Mouse (Mus musculus) liver, embryonic 14.5 days (tissue): ENCODE data around the gene Fndc7. TPM values are rescaled to one million over a fixed set of nuclear protein-coding genes. Genes with fewer than 3 reads are reported as not detected.

Experiments used
- ATAC-seq: fragments of 200-750 bp; cut with Nextera tagmentation; 2 replicates; pipeline ENCODE4 v1.8.0; 2017; ENCODE audit warnings: moderate number of reproducible peaks, mild to moderate bottlenecking, moderate library complexity; ENCODE audit not compliant: insufficient read depth
- DNase-seq, 3 experiments: peaks; one replicate each; pipeline ENCODE4 v3.0.0-alpha.2; 2012 to 2013; ENCODE audit warnings: low read depth in 3 of 3, low spot score in 3 of 3
- H3K27ac ChIP-seq: fragments of 300-500 bp; sonication (generic); 2 replicates; pipeline ENCODE4 v1.5.1; 2014; ENCODE audit warnings: moderate library complexity, mild to moderate bottlenecking, control low read depth, inconsistent platforms
- H3K27me3 ChIP-seq: fragments of 300-500 bp; sonication (generic); 2 replicates; pipeline ENCODE4 v1.6.1; 2014; ENCODE audit warnings: mild to moderate bottlenecking, low read length, moderate library complexity; ENCODE audit not compliant: control insufficient read depth, insufficient read depth
- H3K36me3 ChIP-seq: fragments of 300-500 bp; sonication (generic); replicated peaks from 2 replicates; pipeline ENCODE4 v1.6.1; 2014; ENCODE audit warnings: low read depth; ENCODE audit not compliant: control insufficient read depth, insufficient read depth
- H3K4me1 ChIP-seq, 2 experiments: fragments of 200-500 bp in 1 of 2; fragments of 300-500 bp in 1 of 2; sonication (generic) in 1 of 2; replicated peaks; 2 replicates each; pipeline ENCODE4 v1.6.1; 2012 to 2014; ENCODE audit warnings: antibody characterized with exemption in 1 of 2, inconsistent platforms in 1 of 2, low read length in 1 of 2; ENCODE audit not compliant: control insufficient read depth in 2 of 2, insufficient read depth in 2 of 2
- H3K4me2 ChIP-seq: fragments of 300-500 bp; sonication (generic); 2 replicates; pipeline ENCODE4 v1.6.1; 2014; ENCODE audit warnings: low read depth, mild to moderate bottlenecking, control low read depth, moderate library complexity
- H3K4me3 ChIP-seq, 2 experiments: fragments of 200-500 bp in 1 of 2; fragments of 300-500 bp in 1 of 2; sonication (generic) in 1 of 2; 2 replicates each; pipeline ENCODE4 v1.5.1; 2012 to 2014; ENCODE audit warnings: low read depth in 2 of 2, low read length in 2 of 2, mild to moderate bottlenecking in 2 of 2, control low read depth in 1 of 2, inconsistent platforms in 1 of 2, moderate library complexity in 1 of 2; ENCODE audit not compliant: insufficient read depth in 1 of 2
- H3K9ac ChIP-seq: fragments of 300-500 bp; sonication (generic); replicated peaks from 2 replicates; pipeline ENCODE4 v1.6.1; 2014; ENCODE audit warnings: mild to moderate bottlenecking, control low read depth, moderate library complexity
- H3K9me3 ChIP-seq: fragments of 300-500 bp; sonication (generic); 2 replicates; pipeline ENCODE4 v1.6.1; 2016; ENCODE audit warnings: low read length, mixed read lengths; ENCODE audit not compliant: control insufficient read depth
- CTCF ChIP-seq: IDR thresholded peaks from 2 replicates; pipeline ENCODE4 v1.5.1; 2016; ENCODE audit warnings: antibody characterized with exemption, low read depth, control low read depth
- EP300 ChIP-seq: IDR thresholded peaks from 2 replicates; pipeline ENCODE4 v1.6.1; 2016; ENCODE audit warnings: antibody characterized with exemption, low read depth
- WGBS: fragments of 180-500 bp; shearing (Covaris S2); extraction: QIAGEN DNeasy Blood & Tissue Kit; methylation state at CpG from one replicate; pipeline ENCODE4 v1.1.7; 2014; ENCODE audit not compliant: insufficient replicate concordance; 5-methylcytosine and 5-hydroxymethylcytosine counted together
- polyA plus RNA-seq, 2 experiments: library from polyadenylated mRNA; depleted of rRNA in 1 of 2; stranded (reverse) in 1 of 2; unstranded in 1 of 2; fragments of >200 nt; fragmentation: Nextera tagmentation in 1 of 2; extraction: Ambion mirVana in 1 of 2; gene quantifications; 2 replicates each; pipeline versions ENCODE4 v1.2.1 to v1.2.3; 2012 to 2014

The Fndc7 gene
- polyA plus RNA-seq, 2 experiments, result not detected

GRCm38 (mm10) chr3:108831750-108832149 is 58.1 kb downstream of the Fndc7 start:
- Histone ChIP-seq H3K36me3 (0 out of 2 replicates have a peak, but pooled peaks cover 2% of the 10 kb centered on the region), H3K27me3 (no peaks in the 10 kb centered on the region), H3K9me3 (no peaks in the 10 kb centered on the region), H3K27ac (no peak overlapping the region), H3K4me3 (no peak overlapping the region), H3K9ac (no peak overlapping the region), H3K4me2 (no peak overlapping the region), H3K4me1 (peaks cover 0 to 2% of the 10 kb centered on the region in 2 experiments; a peak in 1 of 4 replicates)
- 87% methylated on average over 6 of the region's 6 CpGs for WGBS
- ATAC-seq (no peak), DNase-seq (no peak)
- no peak for TF ChIP-seq EP300
- TF ChIP-seq CTCF, result no peak

- H3K27me3 ChIP-seq, result no peaks in the 10 kb centered on the region
- TF ChIP-seq EP300, result no peak
- no peak for TF ChIP-seq CTCF
- no peak overlapping the region for H3K27ac ChIP-seq
- peaks cover 3% of the 10 kb centered on the region for H3K36me3 ChIP-seq
- H3K4me2 ChIP-seq, result no peak overlapping the region
- ATAC-seq (no peak), DNase-seq (no peak)
- WGBS, result 74% methylated on average over 11 of the region's 11 CpGs
- H3K4me3 ChIP-seq, result no peak overlapping the region
- H3K9me3 ChIP-seq, result no peaks in the 10 kb centered on the region
- peaks cover 0 to 2% of the 10 kb centered on the region in 2 experiments; a peak in 1 of 4 replicates for H3K4me1 ChIP-seq
- no peak overlapping the region for H3K9ac ChIP-seq
Measured at GRCm38 (mm10) chr3:108830493-108830892, 59.3 kb downstream of the Fndc7 start.

GRCm38 (mm10) chr3:108815631-108816030 is 74.2 kb downstream of the Fndc7 start:
- no peak overlapping the region for H3K27ac ChIP-seq
- no peak overlapping the region for H3K9ac ChIP-seq
- no peak overlapping the region for H3K4me3 ChIP-seq
- 74% methylated on average over 4 of the region's 4 CpGs for WGBS
- H3K4me1 ChIP-seq, result no peaks in the 10 kb centered on the region
- no peaks in the 10 kb centered on the region; the same call in none of the 2 replicates for H3K36me3 ChIP-seq
- H3K4me2 ChIP-seq, result no peak overlapping the region
- no peaks in the 10 kb centered on the region for H3K27me3 ChIP-seq
- no peak for TF ChIP-seq CTCF
- TF ChIP-seq EP300, result no peak
- no peaks in the 10 kb centered on the region for H3K9me3 ChIP-seq
- DNase-seq (no peak), ATAC-seq (no peak)

GRCm38 (mm10) chr3:108810747-108811263 is 79.0 kb downstream of the Fndc7 start:
- Histone ChIP-seq H3K9ac (no peak overlapping the region), H3K27me3 (no peaks in the 10 kb centered on the region), H3K27ac (no peak overlapping the region), H3K36me3 (no peaks in the 10 kb centered on the region; the same call in none of the 2 replicates), H3K4me2 (no peak overlapping the region), H3K4me1 (no peaks in the 10 kb centered on the region), H3K9me3 (no peaks in the 10 kb centered on the region), H3K4me3 (no peak overlapping the region)
- DNase-seq (no peak), ATAC-seq (no peak)
- TF ChIP-seq CTCF, result no peak
- TF ChIP-seq EP300, result no peak
- WGBS, result 77% methylated on average over 4 of the region's 4 CpGs

GRCm38 (mm10) chr3:108805622-108806021 is 84.2 kb downstream of the Fndc7 start:
- ATAC-seq (no peak), DNase-seq (no peak)
- no peak for TF ChIP-seq CTCF
- no peak for TF ChIP-seq EP300
- Histone ChIP-seq H3K4me3 (no peak overlapping the region), H3K4me1 (no peaks in the 10 kb centered on the region), H3K27me3 (no peaks in the 10 kb centered on the region), H3K9me3 (no peaks in the 10 kb centered on the region), H3K36me3 (peaks cover 14% of the 10 kb centered on the region), H3K4me2 (no peak overlapping the region), H3K27ac (no peak overlapping the region), H3K9ac (no peak overlapping the region)
- 72% methylated on average over 5 of the region's 5 CpGs for WGBS

Other genes starting within 250 kb of the Fndc7 start
- 17.7 and 22.7 TPM in 2 replicates for gene Clcc1, start 236.1 kb downstream of the Fndc7 start, polyA plus RNA-seq (2012; rRNA removed)
- gene Clcc1, start 236.1 kb downstream of the Fndc7 start, polyA plus RNA-seq (2014; fragmentation: Nextera tagmentation; extraction: Ambion mirVana), result 38.5 and 45.7 TPM in 2 replicates
- 10.3 and 20.1 TPM in 2 replicates for gene Gpsm2, start 167.7 kb downstream of the Fndc7 start, polyA plus RNA-seq (2012; rRNA removed)
- 48.6 and 49.4 TPM in 2 replicates for gene Gpsm2, start 167.7 kb downstream of the Fndc7 start, polyA plus RNA-seq (2014; fragmentation: Nextera tagmentation; extraction: Ambion mirVana)
- gene Aknad1, start 150.3 kb downstream of the Fndc7 start, polyA plus RNA-seq (2012; rRNA removed), result 0.70 and 0.88 TPM in 2 replicates
- gene Aknad1, start 150.3 kb downstream of the Fndc7 start, polyA plus RNA-seq (2014; fragmentation: Nextera tagmentation; extraction: Ambion mirVana), result 0.30 and 0.53 TPM in 2 replicates
- gene Stxbp3, start 49.5 kb downstream of the Fndc7 start, polyA plus RNA-seq (2012; rRNA removed), result 5.9 and 11.6 TPM in 2 replicates
- 16.5 and 18.9 TPM in 2 replicates for gene Stxbp3, start 49.5 kb downstream of the Fndc7 start, polyA plus RNA-seq (2014; fragmentation: Nextera tagmentation; extraction: Ambion mirVana)
- 29.5 and 47.5 TPM in 2 replicates for gene Prpf38b, start 21.7 kb upstream of the Fndc7 start, polyA plus RNA-seq (2012; rRNA removed)
- 20.2 and 22.4 TPM in 2 replicates for gene Prpf38b, start 21.7 kb upstream of the Fndc7 start, polyA plus RNA-seq (2014; fragmentation: Nextera tagmentation; extraction: Ambion mirVana)
- gene Henmt1, start 49.9 kb upstream of the Fndc7 start, polyA plus RNA-seq (2012; rRNA removed), result 0.02 and 0.03 TPM in 2 replicates
- gene Henmt1, start 49.9 kb upstream of the Fndc7 start, polyA plus RNA-seq (2014; fragmentation: Nextera tagmentation; extraction: Ambion mirVana), result 0.08 TPM in 1 of 2 replicates, not detected in the other
- gene Gm9857, start 50.4 kb upstream of the Fndc7 start, polyA plus RNA-seq (2012; rRNA removed), result not detected in 2 replicates
- not detected in 2 replicates for gene Gm9857, start 50.4 kb upstream of the Fndc7 start, polyA plus RNA-seq (2014; fragmentation: Nextera tagmentation; extraction: Ambion mirVana)
- 1.6 and 2.0 TPM in 2 replicates for gene Fam102b, start 137.6 kb upstream of the Fndc7 start, polyA plus RNA-seq (2012; rRNA removed)
- gene Fam102b, start 137.6 kb upstream of the Fndc7 start, polyA plus RNA-seq (2014; fragmentation: Nextera tagmentation; extraction: Ambion mirVana), result 1.3 and 2.2 TPM in 2 replicates
- gene Slc25a54, start 190.5 kb upstream of the Fndc7 start, polyA plus RNA-seq (2012; rRNA removed), result not detected in 2 replicates
- not detected in 2 replicates for gene Slc25a54, start 190.5 kb upstream of the Fndc7 start, polyA plus RNA-seq (2014; fragmentation: Nextera tagmentation; extraction: Ambion mirVana)
- 1.6 and 2.2 TPM in 2 replicates for gene Slc25a24, start 233.1 kb upstream of the Fndc7 start, polyA plus RNA-seq (2012; rRNA removed)
- gene Slc25a24, start 233.1 kb upstream of the Fndc7 start, polyA plus RNA-seq (2014; fragmentation: Nextera tagmentation; extraction: Ambion mirVana), result 3.7 and 3.9 TPM in 2 replicates